Mouse (Mus musculus): Measurements from ENCODE around the gene Zfp93.
A peak's percentile ranks its signal among the peaks of the same experiment; 100 is the strongest.
"Not testable (repeated sequence)": the region's sequence is repeated elsewhere in the genome, so short reads cannot be mapped to it uniquely, and the experiment has no call there.

Gene Zfp93

GRCm38 (mm10) chr7:24270288-24270672 is at the start of gene Zfp93:
Gene Zfp93 (plus strand): TSS chr7:24270420.
- peak; percentile 96 for ATAC-seq (ENCODE audit: insufficient number of reproducible peaks, low FRiP score, low TSS enrichment)

- peak; percentile 83 for ATAC-seq (ENCODE audit: insufficient number of reproducible peaks, low FRiP score, low TSS enrichment)
These were observed 33.0 kb upstream of the Zfp93 start, which contains the start of gene Zfp109 for GRCm38 (mm10) chr7:24237040-24237791. Gene Zfp109 (minus strand): TSS chr7:24237560.

- ATAC-seq (ENCODE audit: insufficient number of reproducible peaks, low FRiP score, low TSS enrichment) = no peak
These were observed 16.2 kb upstream of the Zfp93 start for GRCm38 (mm10) chr7:24253779-24254615.

DNA sequence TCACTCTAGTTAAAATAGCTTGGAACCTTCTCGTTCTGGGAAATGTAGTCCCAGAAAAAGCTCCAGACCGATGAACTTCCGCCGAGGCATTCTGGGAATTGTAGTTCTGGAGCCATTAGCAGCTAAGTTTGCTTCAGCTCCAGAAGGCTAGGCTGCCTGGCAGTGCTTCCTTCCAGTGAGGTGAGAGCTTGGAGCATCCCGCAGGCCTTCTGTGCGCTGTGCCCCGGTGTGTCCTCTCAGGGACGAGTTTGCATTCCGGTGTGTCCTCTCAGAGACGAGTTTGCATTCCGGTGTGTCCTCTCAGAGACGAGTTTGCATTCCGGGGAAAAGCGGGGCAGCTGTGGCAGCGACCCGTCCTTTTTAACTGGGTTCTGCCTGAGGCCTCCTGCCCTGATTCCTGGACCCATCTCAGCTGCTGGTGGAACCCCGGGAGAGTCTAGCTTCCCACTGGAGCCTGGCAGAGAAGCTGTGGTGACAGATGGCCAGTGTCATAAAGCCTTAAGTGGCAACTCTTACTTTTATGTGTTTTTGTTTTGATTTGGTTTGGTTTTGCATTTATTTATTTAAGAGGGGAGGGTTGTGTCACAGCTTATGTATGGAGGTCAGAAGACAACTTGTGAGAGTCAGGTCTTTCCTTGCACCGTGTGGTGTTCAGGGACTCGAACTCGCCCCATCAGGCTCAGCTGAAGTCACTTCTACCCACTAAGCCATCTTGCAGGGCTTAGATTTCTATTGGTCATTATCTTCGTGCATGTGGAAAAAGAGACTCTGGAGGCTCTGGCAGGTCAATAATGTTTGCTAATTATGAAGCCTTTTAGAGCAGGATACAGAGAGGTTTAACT is 15.4 kb upstream of the Zfp93 start, which contains the start of gene Zfp108:
TSS of gene Zfp108 (plus strand) at position 162 of the 842 bp plus-strand sequence.
- peak; percentile 98 for ATAC-seq (ENCODE audit: insufficient number of reproducible peaks, low FRiP score, low TSS enrichment)

DNA sequence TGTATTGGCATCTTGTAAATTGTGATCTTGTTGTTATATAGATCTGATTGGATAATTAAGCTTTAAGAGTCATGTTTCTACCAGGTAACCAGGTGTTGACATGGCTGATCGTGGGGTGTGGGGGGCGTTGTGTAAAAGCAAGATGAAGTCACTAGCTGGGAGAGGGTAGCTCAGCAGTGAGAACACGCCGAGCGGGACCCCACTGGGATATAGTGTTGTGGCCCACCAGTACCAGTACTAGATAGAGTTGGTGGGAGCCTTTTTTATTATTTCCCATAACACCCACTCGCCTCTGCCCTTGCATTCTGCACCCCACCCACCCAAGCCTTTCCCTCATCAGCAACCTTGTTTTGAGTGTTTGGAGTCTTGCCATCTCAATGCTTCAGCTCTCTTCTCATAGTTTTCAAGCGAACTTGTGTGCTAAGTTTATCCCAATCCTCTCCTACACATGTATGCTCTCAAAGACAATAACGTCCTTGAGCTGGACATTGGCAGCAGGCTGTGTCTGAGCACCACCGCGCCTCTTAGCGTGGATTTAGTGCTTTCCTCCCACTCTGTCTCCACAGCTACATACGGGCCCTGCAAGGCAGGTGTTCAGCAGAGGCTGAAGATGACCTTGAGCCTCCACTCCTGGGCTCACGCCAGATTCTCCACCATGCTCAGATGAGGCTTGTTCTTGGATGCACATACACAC is 10.8 kb upstream of the Zfp93 start:
- ATAC-seq (ENCODE audit: insufficient number of reproducible peaks, low FRiP score, low TSS enrichment) = no peak

GRCm38 (mm10) chr7:24260000-24260312 is 10.3 kb upstream of the Zfp93 start:
- no peak for ATAC-seq (ENCODE audit: insufficient number of reproducible peaks, low FRiP score, low TSS enrichment)

GRCm38 (mm10) chr7:24268176-24269155 is 1.8 kb upstream of the Zfp93 start:
- ATAC-seq (ENCODE audit: insufficient number of reproducible peaks, low FRiP score, low TSS enrichment) = no peak

GRCm38 (mm10) chr7:24269256-24269655 is 964 bp upstream of the Zfp93 start:
- ATAC-seq (ENCODE audit: insufficient number of reproducible peaks, low FRiP score, low TSS enrichment) = no peak

DNA sequence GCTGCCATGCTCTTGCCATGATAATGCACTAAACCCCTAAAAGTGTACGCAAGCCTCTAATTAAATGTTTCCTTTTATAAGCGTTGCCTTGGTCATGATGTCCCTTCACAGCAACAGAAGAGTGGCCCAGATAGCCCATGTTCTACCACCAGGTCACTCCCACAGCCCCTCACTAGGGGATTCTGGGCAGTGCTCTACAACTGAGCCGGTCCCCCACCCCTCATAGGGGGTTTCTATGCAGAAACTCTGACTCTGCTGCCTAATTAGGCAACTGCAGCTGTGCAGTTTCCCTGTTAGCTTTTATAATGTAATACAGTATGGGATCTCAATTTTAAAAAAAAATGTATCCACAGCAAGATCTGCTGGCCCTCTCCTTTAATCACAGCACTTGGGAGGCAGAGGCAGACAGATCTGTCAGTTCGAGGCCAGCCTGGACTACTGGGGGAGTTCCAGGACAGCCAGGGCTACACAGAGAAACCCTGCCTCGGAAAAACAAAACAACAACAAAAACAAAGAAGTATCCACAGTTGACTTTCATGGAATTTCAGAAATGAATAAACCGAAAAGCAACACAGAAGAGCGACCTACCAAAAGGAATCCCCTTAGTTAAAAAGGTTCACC is 443 bp upstream of the Zfp93 start:
- ATAC-seq (ENCODE audit: insufficient number of reproducible peaks, low FRiP score, low TSS enrichment) = no peak

DNA sequence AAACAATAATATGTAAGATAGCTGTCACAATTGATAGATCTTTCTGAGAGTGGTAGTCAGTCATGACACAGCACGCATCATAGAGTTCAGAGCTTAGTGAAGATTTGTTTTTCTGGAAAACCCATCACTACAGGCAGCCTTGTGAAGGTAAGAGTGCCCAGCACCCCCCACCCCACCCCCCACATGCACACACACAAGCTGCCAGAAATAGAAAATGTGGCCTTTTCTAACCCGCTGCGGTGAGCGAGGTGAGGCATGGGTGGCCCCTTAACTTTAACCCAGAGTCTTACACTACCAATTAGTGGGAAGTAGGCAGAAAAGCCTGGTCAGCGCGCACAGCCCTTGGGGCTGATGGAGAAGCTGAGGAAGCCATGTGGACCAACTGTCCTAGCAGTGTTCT is 971 bp downstream of the Zfp93 start:
- no peak for ATAC-seq (ENCODE audit: insufficient number of reproducible peaks, low FRiP score, low TSS enrichment)

GRCm38 (mm10) chr7:24274456-24274855 is 4.2 kb downstream of the Zfp93 start:
- no peak for ATAC-seq (ENCODE audit: insufficient number of reproducible peaks, low FRiP score, low TSS enrichment)

- ATAC-seq (ENCODE audit: insufficient number of reproducible peaks, low FRiP score, low TSS enrichment) = not testable (repeated sequence)
These were observed 8.6 kb downstream of the Zfp93 start for GRCm38 (mm10) chr7:24278771-24279170.

DNA sequence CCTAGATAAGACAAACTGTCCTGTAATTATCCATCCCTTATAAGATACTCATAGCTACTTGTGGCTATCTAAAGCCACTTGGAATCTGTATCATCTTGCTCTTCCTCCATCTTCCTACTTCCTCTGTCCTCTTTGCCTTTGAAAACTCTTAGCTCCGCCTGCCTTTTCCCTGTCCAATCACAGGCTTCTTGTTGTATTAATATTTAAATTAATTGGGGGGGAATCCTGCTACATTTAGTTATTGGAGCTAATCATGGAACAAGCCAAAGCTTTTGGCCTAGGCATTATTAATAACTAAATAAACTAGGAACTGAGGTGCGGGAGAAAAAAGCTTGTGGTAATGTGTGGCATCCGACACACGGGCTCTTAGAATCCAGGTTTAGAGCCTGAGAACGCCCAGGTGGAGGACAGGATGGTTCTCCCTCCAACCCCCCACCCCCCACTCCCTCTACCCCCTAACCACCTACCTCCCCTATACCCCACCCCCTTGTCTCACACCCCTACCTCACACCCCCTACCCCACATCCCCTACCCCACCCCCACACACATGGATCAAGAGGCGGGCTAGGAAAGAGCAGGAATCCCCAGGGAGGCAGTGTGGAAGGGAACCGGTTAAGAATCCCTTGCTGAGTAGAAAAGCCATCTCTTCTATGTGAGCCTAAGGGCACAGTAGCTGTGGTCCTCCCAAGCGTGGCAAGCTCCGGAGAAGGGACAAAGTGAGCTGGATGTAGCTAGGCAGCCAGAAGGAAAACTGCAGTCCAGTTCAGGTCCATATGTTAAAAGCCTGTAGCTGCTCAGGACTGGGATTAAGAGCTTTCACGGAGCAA is 10.0 kb downstream of the Zfp93 start:
- ATAC-seq (ENCODE audit: insufficient number of reproducible peaks, low FRiP score, low TSS enrichment) = no peak

- ATAC-seq (ENCODE audit: insufficient number of reproducible peaks, low FRiP score, low TSS enrichment) = no peak
These were observed 10.6 kb downstream of the Zfp93 start for GRCm38 (mm10) chr7:24280858-24281145.

- no peak for ATAC-seq (ENCODE audit: insufficient number of reproducible peaks, low FRiP score, low TSS enrichment)
These were observed 15.9 kb downstream of the Zfp93 start for GRCm38 (mm10) chr7:24286090-24286489.

GRCm38 (mm10) chr7:24286916-24287315 is 16.7 kb downstream of the Zfp93 start:
- no peak for ATAC-seq (ENCODE audit: insufficient number of reproducible peaks, low FRiP score, low TSS enrichment)

DNA sequence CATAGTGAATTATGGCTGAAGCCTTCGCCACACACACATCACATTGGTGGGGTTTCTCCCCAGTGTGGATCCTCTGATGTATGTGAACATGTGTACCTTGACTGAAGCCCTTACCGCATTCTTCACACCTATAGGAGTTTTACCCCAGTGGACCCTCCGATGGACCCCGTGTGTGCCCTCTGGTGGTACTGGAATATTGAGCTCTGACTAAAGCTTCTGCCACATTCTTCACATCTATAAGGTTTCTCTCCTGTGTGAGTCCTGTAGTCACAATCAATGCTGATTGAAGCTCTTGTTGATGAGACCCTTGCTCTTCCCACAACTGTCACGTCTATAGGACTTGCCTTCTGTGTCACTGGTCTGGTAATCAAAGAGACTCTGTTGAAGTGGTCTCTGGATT is 17.4 kb downstream of the Zfp93 start:
- no peak for ATAC-seq (ENCODE audit: insufficient number of reproducible peaks, low FRiP score, low TSS enrichment)

- no peak for ATAC-seq (ENCODE audit: insufficient number of reproducible peaks, low FRiP score, low TSS enrichment)
These were observed 18.3 kb downstream of the Zfp93 start for GRCm38 (mm10) chr7:24288512-24288911.
